Mouse (Mus musculus) forebrain, embryonic 16.5 days (tissue): ENCODE data around the gene Cldn1. TPM values are rescaled to one million over a fixed set of nuclear protein-coding genes. Genes with fewer than 3 reads are reported as not detected.

Experiments used
- ATAC-seq: fragments of 200-750 bp; cut with Nextera tagmentation; 2 replicates; pipeline ENCODE4 v1.8.0; 2017; ENCODE audit warnings: mild to moderate bottlenecking, moderate library complexity
- H3K27ac ChIP-seq: fragments of 300-500 bp; sonication (generic); 2 replicates; pipeline ENCODE4 v1.5.1; 2014; ENCODE audit warnings: low read length, control low read depth
- H3K27me3 ChIP-seq: fragments of 300-500 bp; sonication (generic); replicated peaks from 2 replicates; pipeline ENCODE4 v1.6.1; 2014; ENCODE audit warnings: low read length; ENCODE audit not compliant: control insufficient read depth, insufficient read depth
- H3K36me3 ChIP-seq: fragments of 300-500 bp; sonication (generic); 2 replicates; pipeline ENCODE4 v1.6.1; 2014; ENCODE audit not compliant: control insufficient read depth, insufficient read depth
- H3K4me1 ChIP-seq: fragments of 300-500 bp; sonication (generic); replicated peaks from 2 replicates; pipeline ENCODE4 v1.6.1; 2014; ENCODE audit warnings: low read length; ENCODE audit not compliant: control insufficient read depth, insufficient read depth
- H3K4me2 ChIP-seq: fragments of 300-500 bp; sonication (generic); 2 replicates; pipeline ENCODE4 v1.6.1; 2014; ENCODE audit warnings: mild to moderate bottlenecking, low read length, control low read depth
- H3K4me3 ChIP-seq: fragments of 300-500 bp; sonication (generic); replicated peaks from 2 replicates; pipeline ENCODE4 v1.5.1; 2014; ENCODE audit warnings: mild to moderate bottlenecking, low read length, control low read depth
- H3K9ac ChIP-seq: fragments of 300-500 bp; sonication (generic); replicated peaks from 2 replicates; pipeline ENCODE4 v1.6.1; 2014; ENCODE audit warnings: low read depth, low read length, control low read depth
- H3K9me3 ChIP-seq: fragments of 300-500 bp; sonication (generic); 2 replicates; pipeline ENCODE4 v1.6.1; 2016; ENCODE audit warnings: low read length; ENCODE audit not compliant: control insufficient read depth
- WGBS: fragments of 180-500 bp; shearing (Covaris S2); extraction: QIAGEN DNeasy Blood & Tissue Kit; methylation state at CpG from one replicate; pipeline ENCODE4 v1.1.7; 2014; 5-methylcytosine and 5-hydroxymethylcytosine counted together
- polyA plus RNA-seq: library from polyadenylated mRNA; unstranded; fragments of >200 nt; fragmentation: Nextera tagmentation; extraction: Ambion mirVana; gene quantifications from 2 replicates; pipeline ENCODE4 v1.2.1, GENCODE M21; 2015

Gene Cldn1
- polyA plus RNA-seq, 1 experiment from 2014 or later = 2.8 TPM

DNA sequence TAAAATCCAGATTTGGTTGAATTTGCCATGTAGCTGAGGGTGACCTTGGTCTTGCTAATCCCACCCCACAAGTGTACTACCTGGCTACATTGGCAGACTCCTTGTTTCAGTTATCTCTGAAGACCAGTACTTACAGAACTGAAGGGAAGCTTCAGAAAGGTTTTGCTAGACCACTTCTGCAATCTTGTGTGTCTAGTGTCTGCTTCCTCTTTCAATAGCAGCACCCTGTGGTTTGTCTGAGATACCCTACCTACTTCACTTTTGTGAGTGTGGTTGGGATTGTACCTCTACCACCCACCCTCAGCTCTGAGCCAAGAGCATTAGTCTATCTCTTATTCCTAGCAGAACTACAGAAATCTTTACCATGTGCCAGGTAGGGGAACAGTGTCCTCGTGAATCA is 22.8 kb downstream of the Cldn1 start:
- H3K4me1 ChIP-seq = no peaks in the 10 kb centered on the region
- WGBS = 85% methylated on average over 1 of the region's 1 CpGs
- no peaks in the 10 kb centered on the region for H3K27me3 ChIP-seq
- H3K9me3 ChIP-seq = no peaks in the 10 kb centered on the region
- no peak overlapping the region for H3K27ac ChIP-seq
- no peak overlapping the region for H3K9ac ChIP-seq
- no peak overlapping the region for H3K4me2 ChIP-seq
- ATAC-seq = no peak
- H3K36me3 ChIP-seq = no peaks in the 10 kb centered on the region
- no peak overlapping the region for H3K4me3 ChIP-seq

- Histone ChIP-seq H3K4me3 (no peak overlapping the region), H3K9me3 (no peaks in the 10 kb centered on the region), H3K27me3 (no peaks in the 10 kb centered on the region), H3K9ac (no peak overlapping the region), H3K4me1 (no peaks in the 10 kb centered on the region), H3K27ac (no peak overlapping the region), H3K4me2 (no peak overlapping the region), H3K36me3 (no peaks in the 10 kb centered on the region)
- no peak for ATAC-seq
- WGBS = 81% methylated on average over 7 of the region's 7 CpGs
Observed at GRCm38 (mm10) chr16:26316281-26316680, 55.4 kb downstream of the Cldn1 start.

GRCm38 (mm10) chr16:26314815-26315214 is 56.8 kb downstream of the Cldn1 start:
- H3K9me3 ChIP-seq = no peaks in the 10 kb centered on the region
- 47% methylated on average over 13 of the region's 13 CpGs for WGBS
- no peak overlapping the region for H3K27ac ChIP-seq
- no peak overlapping the region for H3K4me3 ChIP-seq
- peak; percentile 82 for ATAC-seq
- H3K9ac ChIP-seq = no peak overlapping the region
- H3K27me3 ChIP-seq = no peaks in the 10 kb centered on the region
- no peaks in the 10 kb centered on the region for H3K4me1 ChIP-seq
- H3K4me2 ChIP-seq = no peak overlapping the region
- no peaks in the 10 kb centered on the region for H3K36me3 ChIP-seq

DNA sequence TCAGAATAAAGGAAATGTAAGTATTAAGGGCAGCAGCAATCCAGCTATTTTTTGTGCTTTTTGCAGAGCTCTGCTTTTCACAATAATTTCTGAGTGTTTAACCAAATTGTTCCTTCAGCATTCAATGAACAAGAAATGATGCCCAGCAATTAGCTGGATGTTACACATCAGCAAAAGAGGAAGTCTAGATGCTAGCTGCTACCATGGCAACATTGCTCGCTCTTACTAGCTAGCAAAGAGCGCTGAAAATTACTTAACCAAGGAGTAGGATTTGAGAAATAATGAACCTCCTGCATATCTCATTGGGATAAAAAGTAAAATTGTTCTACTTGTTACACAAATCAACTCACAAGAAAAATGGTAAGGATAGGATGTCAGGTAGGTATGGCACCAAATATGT is 62.2 kb downstream of the Cldn1 start:
- Histone ChIP-seq H3K9ac (no peak overlapping the region), H3K36me3 (no peaks in the 10 kb centered on the region), H3K4me2 (no peak overlapping the region), H3K4me3 (no peak overlapping the region), H3K27ac (no peak overlapping the region), H3K4me1 (0 out of 2 replicates have a peak, but pooled peaks cover 3% of the 10 kb centered on the region), H3K9me3 (no peaks in the 10 kb centered on the region), H3K27me3 (no peaks in the 10 kb centered on the region)
- ATAC-seq = peak; percentile 90
- WGBS = 38% methylated on average over 2 of the region's 2 CpGs

Other genes with a start within 250 kb of the Cldn1 start
- gene Cldn16, start 91.3 kb upstream of the Cldn1 start, polyA plus RNA-seq = not detected in 2 replicates
- not detected in 2 replicates for gene Tmem207, start 154.9 kb upstream of the Cldn1 start, polyA plus RNA-seq
- 5.2 and 5.5 TPM in 2 replicates for gene Il1rap, start 209.9 kb upstream of the Cldn1 start, polyA plus RNA-seq